Mouse (Mus musculus) small intestine, adult 2 months (tissue): Measurements from ENCODE around the gene Tpst1. TPM values are rescaled to one million over a fixed set of nuclear protein-coding genes. Genes with fewer than 3 reads are reported as not detected.

Source experiments
- H3K27ac ChIP-seq: fragments of 200-500 bp; 2 replicates; pipeline ENCODE4 v1.5.1; 2012; ENCODE audit warnings: low read depth, low read length, control low read depth, inconsistent platforms; ENCODE audit not compliant: insufficient read depth
- H3K27me3 ChIP-seq: fragments of 200-500 bp; 2 replicates; pipeline ENCODE4 v1.6.1; 2012; ENCODE audit warnings: mild to moderate bottlenecking, moderate library complexity, low read length, inconsistent platforms; ENCODE audit not compliant: control insufficient read depth, insufficient read depth
- H3K36me3 ChIP-seq: fragments of 200-500 bp; 2 replicates; pipeline ENCODE4 v1.6.1; 2012; ENCODE audit warnings: mild to moderate bottlenecking, low read length, control low read depth, inconsistent platforms; ENCODE audit not compliant: control insufficient read depth, insufficient read depth
- H3K4me1 ChIP-seq: fragments of 200-500 bp; 2 replicates; pipeline ENCODE4 v1.6.1; 2012; ENCODE audit warnings: low read length, inconsistent platforms, mixed read lengths; ENCODE audit not compliant: control insufficient read depth, insufficient read depth, insufficient read length
- H3K4me3 ChIP-seq: fragments of 200-500 bp; 2 replicates; pipeline ENCODE4 v1.5.1; 2012; ENCODE audit warnings: low read depth, mild to moderate bottlenecking, control low read depth, inconsistent platforms, low read length, moderate library complexity
- CTCF ChIP-seq: fragments of 200-500 bp; IDR thresholded peaks from 2 replicates; pipeline ENCODE4 v1.5.1; 2012; ENCODE audit warnings: low read depth, mild to moderate bottlenecking, control low read depth, inconsistent platforms, low read length, moderate library complexity, mixed read lengths; ENCODE audit not compliant: insufficient replicate concordance, insufficient read length; ENCODE audit errors: extremely low read depth
- POLR2A ChIP-seq: fragments of 200-500 bp; IDR thresholded peaks from 2 replicates; pipeline ENCODE4 v1.6.1; 2012; ENCODE audit warnings: low read depth, mild to moderate bottlenecking, control low read depth, inconsistent platforms, low read length, moderate library complexity
- WGBS: fragments of 180-500 bp; shearing (Covaris S2); methylation state at CpG from one replicate; pipeline ENCODE4 v1.1.7; 2018; 5-methylcytosine and 5-hydroxymethylcytosine counted together
- polyA plus RNA-seq: library from polyadenylated mRNA; depleted of rRNA; stranded (reverse); fragments of >200 nt; gene quantifications from 2 replicates; pipeline ENCODE4 v1.2.3, GENCODE M21; 2012

The Tpst1 gene
- polyA plus RNA-seq, 1 experiment: 4.8 TPM

GRCm38 (mm10) chr5:130116116-130116515, 43.0 kb downstream of the Tpst1 start:
- Histone ChIP-seq H3K4me1 (0 out of 2 replicates have a peak, but pooled peaks cover under 1% of the 10 kb centered on the region), H3K36me3 (no peaks in the 10 kb centered on the region), H3K4me3 (no peak overlapping the region), H3K27ac (no peak overlapping the region), H3K27me3 (no peaks in the 10 kb centered on the region)
- no peak for TF ChIP-seq POLR2A
- no peak for TF ChIP-seq CTCF
- WGBS: 90% methylated on average over 12 of the region's 12 CpGs

DNA sequence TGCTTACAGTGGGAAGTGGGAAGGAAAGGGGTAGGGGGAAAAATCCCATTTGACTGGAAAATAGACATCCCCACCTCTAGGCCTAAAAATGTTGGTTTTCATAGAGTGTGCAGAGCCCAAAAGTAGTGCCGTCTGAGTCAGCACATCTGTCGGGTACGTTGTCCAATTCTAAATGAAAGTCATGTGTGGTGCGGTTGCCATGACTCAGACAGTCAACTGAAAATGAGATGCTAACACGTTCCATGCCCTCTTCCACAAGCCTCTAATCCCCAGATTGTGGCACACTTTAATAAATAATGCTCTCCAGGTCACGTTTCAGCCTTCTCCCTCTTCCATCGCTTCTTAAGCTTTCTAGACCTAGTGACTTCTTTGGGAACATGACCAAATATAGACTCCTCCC, 43.7 kb downstream of the Tpst1 start:
- Histone ChIP-seq H3K27me3 (no peaks in the 10 kb centered on the region), H3K4me3 (no peak overlapping the region), H3K36me3 (no peaks in the 10 kb centered on the region), H3K27ac (no peak overlapping the region), H3K4me1 (0 out of 2 replicates have a peak, but pooled peaks cover 1% of the 10 kb centered on the region)
- 79% methylated on average over 7 of the region's 7 CpGs for WGBS
- TF ChIP-seq CTCF: no peak
- TF ChIP-seq POLR2A: no peak

DNA sequence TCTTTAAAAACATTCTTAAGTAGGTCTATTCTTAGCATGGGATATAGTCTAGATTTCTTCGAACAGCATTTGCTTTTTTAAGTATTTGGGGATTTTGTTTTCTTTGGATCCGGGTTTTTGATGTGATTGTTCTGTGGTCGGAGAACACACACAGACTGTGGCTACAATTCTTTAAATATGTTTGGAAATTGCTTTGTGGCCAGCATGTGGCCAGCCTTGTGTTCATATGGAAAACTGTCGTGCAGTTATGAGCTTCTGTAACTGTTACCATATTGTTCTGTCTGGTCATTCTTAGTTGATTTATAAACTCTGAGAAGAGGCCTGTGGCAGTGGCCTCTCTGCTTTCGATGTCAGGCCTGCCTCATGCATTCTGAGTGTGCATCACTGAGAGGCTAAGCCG, 44.8 kb downstream of the Tpst1 start:
- no peaks in the 10 kb centered on the region for H3K27me3 ChIP-seq
- TF ChIP-seq CTCF: no peak
- H3K4me1 ChIP-seq: 0 out of 2 replicates have a peak, but pooled peaks cover 1% of the 10 kb centered on the region
- no peak overlapping the region for H3K4me3 ChIP-seq
- no peaks in the 10 kb centered on the region for H3K36me3 ChIP-seq
- WGBS: 73% methylated on average over 6 of the region's 6 CpGs
- no peak overlapping the region for H3K27ac ChIP-seq

DNA sequence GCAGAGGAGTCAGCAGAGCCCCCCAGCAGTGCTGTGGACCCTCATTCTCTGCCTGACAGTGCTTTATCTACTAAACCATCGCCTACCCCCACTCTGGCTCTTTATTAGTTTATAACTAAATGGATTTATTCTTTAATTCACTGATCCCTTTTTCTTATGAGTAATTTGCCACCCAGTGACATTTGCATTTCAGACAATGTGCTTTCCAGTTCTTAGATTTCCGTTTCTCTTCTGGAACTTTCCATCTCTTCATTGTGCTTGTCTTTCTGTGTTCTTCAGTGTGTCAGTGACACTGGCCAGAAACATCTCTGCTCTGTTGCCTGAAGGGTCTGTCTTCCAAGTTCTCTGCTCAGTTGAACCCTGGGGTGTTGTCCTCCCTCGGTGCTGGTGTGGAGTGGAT, 46.1 kb downstream of the Tpst1 start:
- Histone ChIP-seq H3K36me3 (no peaks in the 10 kb centered on the region), H3K4me1 (0 out of 2 replicates have a peak, but pooled peaks cover 1% of the 10 kb centered on the region), H3K4me3 (no peak overlapping the region), H3K27me3 (no peaks in the 10 kb centered on the region), H3K27ac (no peak overlapping the region)
- no peak for TF ChIP-seq CTCF
- TF ChIP-seq POLR2A: no peak
- 72% methylated on average over 3 of the region's 3 CpGs for WGBS

GRCm38 (mm10) chr5:130120070-130120736, 47.1 kb downstream of the Tpst1 start:
- TF ChIP-seq POLR2A (no peak), CTCF (no peak)
- no peak overlapping the region for H3K27ac ChIP-seq

GRCm38 (mm10) chr5:130120904-130121303, 47.8 kb downstream of the Tpst1 start:
- Histone ChIP-seq H3K36me3 (no peaks in the 10 kb centered on the region), H3K4me1 (0 out of 2 replicates have a peak, but pooled peaks cover 1% of the 10 kb centered on the region), H3K27me3 (no peaks in the 10 kb centered on the region), H3K4me3 (no peak overlapping the region), H3K27ac (no peak overlapping the region)
- no peak for TF ChIP-seq POLR2A
- no peak for TF ChIP-seq CTCF
- 57% methylated on average over 6 of the region's 6 CpGs for WGBS

More at GRCm38 (mm10) chr5:130120070-130120736, 47.1 kb downstream of the Tpst1 start:
- Histone ChIP-seq H3K36me3 (no peaks in the 10 kb centered on the region), H3K4me3 (no peak overlapping the region), H3K27me3 (no peaks in the 10 kb centered on the region), H3K4me1 (0 out of 2 replicates have a peak, but pooled peaks cover 1% of the 10 kb centered on the region)
- 78% methylated on average over 12 of the region's 12 CpGs for WGBS

GRCm38 (mm10) chr5:130122355-130122754, 49.2 kb downstream of the Tpst1 start:
- H3K4me3 ChIP-seq: no peak overlapping the region
- TF ChIP-seq CTCF: no peak
- no peak for TF ChIP-seq POLR2A
- WGBS: 89% methylated on average over 2 of the region's 2 CpGs
- no peak overlapping the region for H3K27ac ChIP-seq
- H3K27me3 ChIP-seq: no peaks in the 10 kb centered on the region
- H3K4me1 ChIP-seq: 0 out of 2 replicates have a peak, but pooled peaks cover 1% of the 10 kb centered on the region
- H3K36me3 ChIP-seq: no peaks in the 10 kb centered on the region
